Mouse (Mus musculus) embryonic facial prominence, embryonic 11.5 days (tissue): ENCODE data around the gene Ptpn12. TPM values are rescaled to one million over a fixed set of nuclear protein-coding genes. Genes with fewer than 3 reads are reported as not detected.

ENCODE experiments used
- ATAC-seq: fragments of 200-750 bp; cut with Nextera tagmentation; replicated peaks from 2 replicates; pipeline ENCODE4 v1.8.0; 2017; ENCODE audit warnings: low read depth; ENCODE audit not compliant: insufficient number of reproducible peaks, low FRiP score, low TSS enrichment
- DNase-seq: peaks from one replicate; pipeline ENCODE4 v3.0.0-alpha.2; 2015; ENCODE audit warnings: low spot score
- H3K27ac ChIP-seq: fragments of 300-500 bp; sonication (generic); replicated peaks from 2 replicates; pipeline ENCODE4 v1.5.1; 2014; ENCODE audit warnings: mild to moderate bottlenecking, low read depth, low read length, control low read depth
- H3K27me3 ChIP-seq: fragments of 300-500 bp; sonication (generic); 2 replicates; pipeline ENCODE4 v1.6.1; 2014; ENCODE audit warnings: mild to moderate bottlenecking, low read length, moderate library complexity, mixed read lengths; ENCODE audit not compliant: control insufficient read depth, insufficient read depth
- H3K36me3 ChIP-seq: fragments of 300-500 bp; sonication (generic); replicated peaks from 2 replicates; pipeline ENCODE4 v1.6.1; 2014; ENCODE audit warnings: low read depth, mild to moderate bottlenecking, low read length, moderate library complexity, mixed read lengths; ENCODE audit not compliant: control insufficient read depth, insufficient read depth
- H3K4me1 ChIP-seq: fragments of 300-500 bp; sonication (generic); 2 replicates; pipeline ENCODE4 v1.6.1; 2014; ENCODE audit warnings: low read length, mixed read lengths; ENCODE audit not compliant: control insufficient read depth, insufficient read depth
- H3K4me2 ChIP-seq: fragments of 300-500 bp; sonication (generic); 2 replicates; pipeline ENCODE4 v1.6.1; 2014; ENCODE audit warnings: low read depth, mild to moderate bottlenecking, control low read depth, low read length, moderate library complexity
- H3K4me3 ChIP-seq: fragments of 300-500 bp; sonication (generic); 2 replicates; pipeline ENCODE4 v1.5.1; 2014; ENCODE audit warnings: low read depth, low read length, control low read depth
- H3K9ac ChIP-seq: fragments of 300-500 bp; sonication (generic); replicated peaks from 2 replicates; pipeline ENCODE4 v1.6.1; 2014; ENCODE audit warnings: mild to moderate bottlenecking, control low read depth, low read length
- H3K9me3 ChIP-seq: fragments of 300-500 bp; sonication (generic); replicated peaks from 2 replicates; pipeline ENCODE4 v1.6.1; 2016; ENCODE audit warnings: mild to moderate bottlenecking, low read length, inconsistent platforms, mixed read lengths; ENCODE audit not compliant: control insufficient read depth
- WGBS: fragments of 180-500 bp; shearing (Covaris S2); extraction: QIAGEN DNeasy Blood & Tissue Kit; methylation state at CpG from one replicate; pipeline ENCODE4 v1.1.7; 2014; 5-methylcytosine and 5-hydroxymethylcytosine counted together
- polyA plus RNA-seq: library from polyadenylated mRNA; unstranded; fragments of >200 nt; fragmentation: Nextera tagmentation; extraction: Ambion mirVana; gene quantifications from 2 replicates; pipeline ENCODE4 v1.2.1, GENCODE M21; 2014

Ptpn12 gene
- polyA plus RNA-seq: 25.9 and 27.6 TPM in 2 replicates

DNA sequence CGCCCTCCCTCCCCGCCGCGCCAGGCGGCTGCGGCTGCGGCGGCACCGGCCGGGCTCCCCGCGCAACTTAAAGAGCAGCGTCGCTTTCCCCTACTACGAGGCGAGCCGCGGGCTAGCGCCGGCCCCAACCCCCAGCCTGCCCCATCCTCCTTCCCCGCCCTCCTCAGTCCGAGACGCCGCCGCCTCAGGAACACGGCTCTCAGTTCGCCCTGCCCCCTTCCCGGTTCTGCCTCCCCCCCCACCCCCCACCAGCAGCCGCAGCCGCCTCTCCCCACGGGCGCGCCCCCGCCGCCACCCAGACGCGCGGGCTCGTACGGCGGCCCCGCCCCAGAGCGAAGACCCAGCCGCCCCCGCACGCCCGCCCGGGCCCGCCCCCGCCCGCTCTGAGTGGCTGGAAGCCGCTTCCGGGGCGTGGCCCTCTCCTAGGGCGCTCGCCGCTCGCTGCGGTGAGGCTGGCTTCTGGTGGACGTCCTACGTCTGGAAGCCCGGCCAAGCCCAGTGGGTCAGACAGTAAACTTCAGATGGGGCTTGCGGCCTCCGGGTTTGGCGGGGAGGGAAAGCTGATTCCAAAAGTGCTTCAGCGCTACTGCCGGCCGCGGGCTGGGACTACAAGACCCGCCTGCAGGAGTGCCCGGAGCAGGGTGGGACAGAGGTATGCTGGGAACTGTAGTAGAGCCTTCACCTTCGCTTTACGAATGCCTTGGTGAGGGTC is at the start of gene Ptpn12:
TSS of gene Ptpn12 (minus strand) at position 92 of the 712 bp plus-strand sequence.
- H3K27me3 ChIP-seq: no peaks in the 10 kb centered on the region
- peak within 1 kb of the TSS; percentile 97 for H3K4me3 ChIP-seq
- ATAC-seq (peak; percentile 96), DNase-seq (peak; percentile 98)
- peak within 1 kb of the TSS; percentile 99 for H3K27ac ChIP-seq
- H3K9ac ChIP-seq: peak within 1 kb of the TSS; percentile 97
- 0% methylated on average over 46 of the region's 73 CpGs for WGBS
- H3K4me2 ChIP-seq: peak within 1 kb of the TSS; percentile 49
- H3K9me3 ChIP-seq: no peaks in the 10 kb centered on the region
- H3K36me3 ChIP-seq: no peaks in the 10 kb centered on the region
- no peaks in the 10 kb centered on the region; the same call in 1 of the 2 replicates for H3K4me1 ChIP-seq

DNA sequence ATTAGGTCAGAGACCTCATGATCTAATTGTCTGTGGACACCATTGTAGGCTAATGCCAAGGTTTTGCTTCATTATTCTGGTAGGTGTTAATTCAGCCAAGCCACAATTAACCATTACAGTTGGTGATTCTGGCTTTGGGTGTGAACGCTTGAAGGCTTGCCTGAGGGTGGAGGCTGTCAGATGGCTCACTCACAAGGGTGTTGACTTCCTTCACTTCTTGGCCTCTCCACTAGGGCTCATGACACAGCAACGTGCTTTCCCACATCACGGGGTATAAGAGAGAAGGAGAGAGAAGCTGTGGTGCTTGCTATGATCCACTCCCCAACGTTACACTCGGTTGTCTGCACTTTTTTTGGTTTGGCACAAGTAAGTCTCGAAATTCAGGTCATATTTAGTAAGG is 35.5 kb upstream of the Ptpn12 start:
- H3K9ac ChIP-seq: no peak overlapping the region

DNA sequence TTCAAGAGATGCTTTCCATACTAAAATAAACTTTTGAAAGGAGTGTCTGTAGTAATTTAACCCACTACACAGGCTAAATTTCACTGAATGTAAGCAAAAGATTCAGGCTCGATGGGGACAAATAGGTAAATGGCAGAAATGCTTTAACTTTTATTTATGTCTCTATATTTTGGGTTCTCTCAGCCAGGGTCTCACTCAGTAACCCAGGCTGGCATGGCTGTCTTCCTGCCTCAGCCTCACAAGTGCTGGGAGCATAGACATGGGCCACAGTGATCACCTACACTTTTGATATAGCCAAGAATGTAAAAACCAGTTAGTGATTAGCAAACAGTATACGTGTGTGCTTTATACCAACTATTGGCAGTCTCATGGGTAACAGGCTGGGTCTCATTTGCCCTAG is 1.5 kb upstream of the Ptpn12 start:
- Histone ChIP-seq H3K4me2 (no peak overlapping the region), H3K27me3 (no peaks in the 10 kb centered on the region), H3K9me3 (no peaks in the 10 kb centered on the region), H3K4me3 (no peak overlapping the region), H3K36me3 (no peaks in the 10 kb centered on the region), H3K4me1 (no peaks in the 10 kb centered on the region; the same call in 1 of the 2 replicates), H3K9ac (no peak overlapping the region), H3K27ac (no peak overlapping the region)
- ATAC-seq (no peak), DNase-seq (no peak)
- WGBS: 85% methylated on average over 2 of the region's 2 CpGs

More for the DNA sequence above, 35.5 kb upstream of the Ptpn12 start:
- ATAC-seq: no peak
- H3K4me1 ChIP-seq: no peaks in the 10 kb centered on the region
- WGBS: 74% methylated on average over 6 of the region's 6 CpGs
- H3K27ac ChIP-seq: no peak overlapping the region
- no peak overlapping the region for H3K4me2 ChIP-seq
- no peak overlapping the region for H3K4me3 ChIP-seq
- H3K27me3 ChIP-seq: no peaks in the 10 kb centered on the region
- H3K9me3 ChIP-seq: no peaks in the 10 kb centered on the region
- DNase-seq: no peak
- H3K36me3 ChIP-seq: no peaks in the 10 kb centered on the region

DNA sequence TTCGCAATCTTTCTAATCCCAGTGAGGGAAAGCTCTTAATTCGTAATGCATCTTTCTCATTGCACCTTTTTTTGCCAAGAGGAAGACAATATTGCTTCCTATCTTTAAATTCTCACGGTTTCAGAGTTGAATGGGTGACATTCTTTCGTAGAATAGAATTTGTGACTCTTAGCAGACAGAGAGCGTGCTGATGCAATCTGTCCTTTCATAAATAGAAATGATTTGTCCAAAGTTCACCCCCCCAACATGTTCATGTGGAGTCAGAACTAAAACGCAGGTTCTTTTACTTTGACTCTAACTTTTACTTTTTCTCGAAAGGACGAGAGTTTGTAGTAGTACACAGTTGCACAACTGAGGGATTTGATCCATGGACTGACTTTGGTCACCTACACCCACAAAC is 884 bp upstream of the Ptpn12 start:
- peak overlapping the region; percentile 61; the same call in 1 of the 2 replicates for H3K9ac ChIP-seq
- no peaks in the 10 kb centered on the region; the same call in 1 of the 2 replicates for H3K4me1 ChIP-seq
- DNase-seq (no peak), ATAC-seq (no peak)
- peak overlapping the region; percentile 32 for H3K4me2 ChIP-seq
- peak overlapping the region; percentile 97 for H3K4me3 ChIP-seq
- no peaks in the 10 kb centered on the region for H3K27me3 ChIP-seq
- H3K9me3 ChIP-seq: no peaks in the 10 kb centered on the region
- peak overlapping the region; percentile 89 for H3K27ac ChIP-seq
- 10% methylated on average over 8 of the region's 8 CpGs for WGBS
- no peaks in the 10 kb centered on the region for H3K36me3 ChIP-seq

DNA sequence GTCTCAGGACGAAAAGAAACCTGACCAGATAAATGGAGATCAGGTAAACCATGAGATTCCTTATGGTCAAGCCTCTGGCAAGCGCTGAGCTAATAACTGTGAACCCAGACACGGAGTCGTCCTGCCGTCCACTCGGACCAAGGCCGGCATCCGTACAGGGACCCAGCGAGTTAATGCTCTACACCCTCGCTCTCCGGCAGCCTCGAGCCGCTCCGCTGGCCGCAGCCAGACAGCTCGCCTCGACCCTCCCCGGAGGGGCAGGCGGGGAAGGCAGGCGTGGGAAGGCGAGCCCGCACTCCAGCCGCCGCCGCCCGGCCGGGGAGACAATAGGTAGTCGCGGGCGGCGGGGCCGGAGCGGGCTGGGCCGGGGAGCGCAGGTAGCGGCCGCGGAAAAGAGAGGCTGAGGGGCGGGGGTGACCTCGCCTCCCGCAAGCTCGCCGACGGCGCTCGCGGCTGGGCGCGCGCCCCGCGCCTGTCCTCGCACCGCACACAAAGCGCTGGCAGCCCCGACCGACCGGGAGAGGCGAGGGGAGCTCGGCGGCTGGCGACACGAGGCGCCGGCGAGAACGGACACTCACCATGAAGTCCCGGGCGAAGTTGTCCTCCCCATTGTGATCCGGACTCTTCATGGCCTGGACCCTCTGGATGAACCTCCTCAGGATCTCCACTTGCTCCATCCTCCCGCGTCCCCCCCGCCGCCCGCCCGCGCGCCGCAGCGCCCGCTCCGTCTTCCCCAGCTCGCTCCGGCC is 466 bp downstream of the Ptpn12 start:
- H3K4me1 ChIP-seq: no peaks in the 10 kb centered on the region; the same call in 1 of the 2 replicates
- H3K36me3 ChIP-seq: no peaks in the 10 kb centered on the region
- H3K27ac ChIP-seq: peak overlapping the region; percentile 99
- ATAC-seq: peak; percentile 44
- peak overlapping the region; percentile 49 for H3K4me2 ChIP-seq
- H3K27me3 ChIP-seq: no peaks in the 10 kb centered on the region
- peak overlapping the region; percentile 97 for H3K9ac ChIP-seq
- peak overlapping the region; percentile 97 for H3K4me3 ChIP-seq
- DNase-seq: peak; percentile 52
- WGBS: under 1% methylated on average over 56 of the region's 84 CpGs
- no peaks in the 10 kb centered on the region for H3K9me3 ChIP-seq

DNA sequence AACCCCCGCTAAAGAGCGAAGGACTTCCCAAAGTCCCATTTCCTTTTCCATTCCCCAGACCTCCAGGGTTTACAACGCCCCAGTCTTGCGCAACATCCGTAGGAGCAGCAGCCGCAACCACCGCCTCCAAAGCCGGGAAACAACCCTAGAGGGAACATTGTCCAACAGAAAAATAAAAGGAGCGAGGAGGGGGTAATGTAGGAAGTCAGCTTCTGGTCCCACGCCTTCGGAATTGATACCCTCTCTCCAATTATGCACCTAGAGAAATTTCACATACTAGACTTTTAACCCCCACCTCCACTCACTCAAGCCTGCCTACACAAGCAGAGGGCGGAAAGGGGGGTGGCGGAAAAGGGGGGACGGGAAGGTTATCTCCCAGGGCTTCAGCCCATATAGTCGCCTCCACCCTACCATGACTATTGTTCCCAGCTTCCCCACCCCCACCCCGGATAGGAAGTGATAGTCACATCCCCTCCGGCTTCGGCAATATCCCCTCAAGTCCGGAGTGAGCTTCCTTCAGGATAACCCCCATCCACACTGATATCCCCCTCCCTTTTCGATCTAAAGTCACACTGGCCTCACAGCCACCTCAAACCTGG is 1.1 kb downstream of the Ptpn12 start:
- H3K36me3 ChIP-seq: no peaks in the 10 kb centered on the region
- H3K27me3 ChIP-seq: no peaks in the 10 kb centered on the region
- DNase-seq (peak; percentile 72), ATAC-seq (0 out of 2 replicates have a peak, but pooled peaks have one; percentile 5)
- no peaks in the 10 kb centered on the region for H3K9me3 ChIP-seq
- H3K4me2 ChIP-seq: peak overlapping the region; percentile 49
- H3K27ac ChIP-seq: peak overlapping the region; percentile 99
- H3K4me1 ChIP-seq: no peaks in the 10 kb centered on the region; the same call in 1 of the 2 replicates
- H3K4me3 ChIP-seq: peak overlapping the region; percentile 97
- H3K9ac ChIP-seq: peak overlapping the region; percentile 97
- WGBS: under 1% methylated on average over 20 of the region's 20 CpGs

DNA sequence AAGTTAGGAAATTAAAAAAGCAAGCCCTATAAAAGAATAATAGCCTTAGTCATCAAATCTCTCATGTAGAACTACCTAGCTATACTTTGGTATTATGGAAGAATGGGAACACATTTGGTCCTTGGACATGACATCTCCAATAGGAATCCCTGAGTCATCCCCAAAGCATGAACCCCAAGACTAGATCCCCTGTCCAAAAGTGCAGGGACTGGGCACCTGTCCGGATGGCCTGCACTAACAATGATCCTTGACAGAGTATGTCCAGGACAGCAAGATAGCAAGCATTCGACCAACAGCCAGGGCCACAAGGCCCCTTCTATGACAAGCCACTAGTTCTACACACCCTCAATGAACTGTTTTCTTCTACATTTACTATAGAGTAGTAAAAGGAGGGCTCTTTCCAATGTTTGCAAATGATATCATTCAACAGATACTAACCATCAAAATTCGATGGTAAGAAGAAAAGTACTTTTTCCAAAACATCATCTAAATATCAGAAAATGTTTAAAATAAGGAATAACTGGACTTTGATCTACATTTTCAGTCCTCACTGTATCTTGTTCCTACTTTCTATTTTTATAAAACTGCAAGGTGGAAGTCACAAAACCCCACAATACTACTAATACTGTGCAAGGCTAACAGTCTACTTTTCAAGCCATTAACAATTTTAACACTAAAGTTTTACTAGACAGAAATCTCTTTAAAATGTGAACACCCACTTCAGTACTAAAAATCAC is 2.0 kb downstream of the Ptpn12 start:
- ATAC-seq: no peak

More for the DNA sequence above, 2.0 kb downstream of the Ptpn12 start:
- H3K36me3 ChIP-seq: no peaks in the 10 kb centered on the region
- DNase-seq: no peak
- H3K27ac ChIP-seq: no peak overlapping the region
- H3K4me1 ChIP-seq: no peaks in the 10 kb centered on the region; the same call in 1 of the 2 replicates
- peak overlapping the region; percentile 34; the same call in 1 of the 2 replicates for H3K4me2 ChIP-seq
- no peak overlapping the region for H3K9ac ChIP-seq
- H3K4me3 ChIP-seq: peak overlapping the region; percentile 97
- no peaks in the 10 kb centered on the region for H3K9me3 ChIP-seq
- WGBS: 55% methylated on average over 3 of the region's 3 CpGs
- no peaks in the 10 kb centered on the region for H3K27me3 ChIP-seq
